Mouse (Mus musculus) ES-E14 (cell line): ENCODE measurements around the gene Klhdc3. TPM values are rescaled to one million over a fixed set of nuclear protein-coding genes. Genes with fewer than 3 reads are reported as not detected.

Experiments
- DNase-seq: peaks from one replicate; pipeline ENCODE4 v3.0.0-alpha.2; 2013; ENCODE audit warnings: low read depth, low spot score
- H3K27ac ChIP-seq: 2 replicates; pipeline ENCODE4 v1.5.1; 2012; ENCODE audit warnings: low read depth, mild to moderate bottlenecking, low read length, moderate library complexity, mixed read lengths; ENCODE audit not compliant: poor library complexity, insufficient read depth, severe bottlenecking
- H3K36me3 ChIP-seq: 2 replicates; pipeline ENCODE4 v1.6.1; 2012; ENCODE audit warnings: mild to moderate bottlenecking, low read length, moderate library complexity, mixed read lengths; ENCODE audit not compliant: control insufficient read depth, poor library complexity, insufficient read depth, severe bottlenecking
- H3K4me1 ChIP-seq, 2 experiments: fragments of 150-350 bp in 1 of 2; sonication (generic) in 1 of 2; 2 replicates each; pipeline ENCODE4 v1.6.1; 2012; ENCODE audit warnings: low read length in 2 of 2, mild to moderate bottlenecking in 1 of 2, mixed read lengths in 1 of 2; ENCODE audit not compliant: control insufficient read depth in 2 of 2, insufficient read depth in 2 of 2, poor library complexity in 1 of 2
- H3K4me3 ChIP-seq, 2 experiments: fragments of 150-350 bp in 1 of 2; sonication (generic) in 1 of 2; 2 replicates each; pipeline ENCODE4 v1.5.1; 2012; ENCODE audit warnings: low read length in 2 of 2, low read depth in 1 of 2, mild to moderate bottlenecking in 1 of 2, mixed read lengths in 1 of 2; ENCODE audit not compliant: insufficient read depth in 1 of 2, poor library complexity in 1 of 2, severe bottlenecking in 1 of 2
- H3K9ac ChIP-seq: 2 replicates; pipeline ENCODE4 v1.6.1; 2012; ENCODE audit warnings: low read depth, mild to moderate bottlenecking, low read length, mixed read lengths; ENCODE audit not compliant: poor library complexity, insufficient read depth, severe bottlenecking
- H3K9me3 ChIP-seq: fragments of 150-350 bp; sonication (generic); 2 replicates; pipeline ENCODE4 v1.6.1; 2012; ENCODE audit warnings: low read depth, mild to moderate bottlenecking, low read length; ENCODE audit not compliant: control insufficient read depth, insufficient read depth
- CHD2 ChIP-seq: IDR thresholded peaks from 2 replicates; pipeline ENCODE4 v1.6.1; 2014; ENCODE audit warnings: mild to moderate bottlenecking, low read depth, low read length, inconsistent platforms
- HCFC1 ChIP-seq: IDR thresholded peaks from 2 replicates; pipeline ENCODE4 v1.6.1; 2012; ENCODE audit warnings: low read length, inconsistent platforms, borderline replicate concordance; ENCODE audit not compliant: insufficient read depth
- MAFK ChIP-seq: IDR thresholded peaks from 2 replicates; pipeline ENCODE4 v1.6.1; 2014; ENCODE audit warnings: mild to moderate bottlenecking, low read depth, low read length, inconsistent platforms; ENCODE audit not compliant: insufficient read depth
- ZC3H11A ChIP-seq: IDR thresholded peaks from 2 replicates; pipeline ENCODE4 v1.6.1; 2012; ENCODE audit warnings: low read depth, mild to moderate bottlenecking, inconsistent platforms, low read length, borderline replicate concordance
- ZNF384 ChIP-seq: IDR thresholded peaks from 2 replicates; pipeline ENCODE4 v1.6.1; 2012; ENCODE audit warnings: low read depth, low read length, inconsistent platforms
- in situ Hi-C, 2 experiments: fragments of 600-800 bp; cut with MboI; formaldehyde crosslinking; loops; one replicate each; pipeline ENCODE4 v1.15.1; 2025; ENCODE audit warnings: low sequenced_read_pairs in 2 of 2, inconsistent platforms in 1 of 2; ENCODE audit not compliant: unreplicated experiment in 2 of 2
- total RNA-seq: library from RNA; depleted of rRNA; stranded (reverse); fragments of 300-350 nt; gene quantifications from 2 replicates; pipeline ENCODE4 v1.2.3, GENCODE M21; 2012

The Klhdc3 gene
- total RNA-seq, 1 experiment: 65.1 TPM

DNA sequence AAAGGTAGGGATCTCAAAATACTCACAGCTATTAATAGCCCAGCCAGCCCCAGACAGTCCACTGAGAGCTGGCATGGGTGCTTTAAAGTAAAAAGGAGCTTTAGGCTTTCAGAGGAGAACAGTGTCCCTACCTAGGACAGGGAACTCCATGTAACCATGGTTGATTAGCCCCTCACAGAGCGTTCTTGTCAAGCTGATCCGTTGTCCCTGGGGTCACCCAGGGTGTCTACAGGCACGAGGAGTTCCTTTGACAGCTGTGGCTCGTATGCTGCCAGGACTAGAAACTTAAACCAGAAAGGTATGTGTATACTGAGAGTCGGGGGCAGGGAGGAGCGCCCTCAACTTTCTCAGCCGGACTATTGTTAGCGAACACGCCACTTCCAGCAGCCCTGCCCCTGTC lies 1.8 kb downstream of the Klhdc3 start:
- peak overlapping the region; percentile 95 to 98; a peak in 2 of 4 replicates for H3K4me3 ChIP-seq
- TF ChIP-seq MAFK: no peak
- TF ChIP-seq HCFC1: no peak
- TF ChIP-seq ZC3H11A: no peak
- no peak for TF ChIP-seq CHD2
- no peak for TF ChIP-seq ZNF384
- in situ Hi-C loops: no loop called here
- no peak overlapping the region for H3K27ac ChIP-seq
- no peaks in the 10 kb centered on the region for H3K9me3 ChIP-seq
- H3K36me3 ChIP-seq: peaks cover 37% of the 10 kb centered on the region
- no peak for DNase-seq
- H3K9ac ChIP-seq: peak overlapping the region; percentile 15; the same call in 1 of the 2 replicates
- peaks cover 22 to 41% of the 10 kb centered on the region in 2 experiments for H3K4me1 ChIP-seq

GRCm38 (mm10) chr17:46678416-46678815 lies 2.3 kb downstream of the Klhdc3 start, which contains the start of gene Mea1:
Gene Mea1 (plus strand): TSS chr17:46678793.
- no peak within 1 kb of the TSS for H3K27ac ChIP-seq
- H3K4me3 ChIP-seq: peak within 1 kb of the TSS; percentile 95 to 98
- DNase-seq: no peak
- H3K9ac ChIP-seq: peak within 1 kb of the TSS; percentile 15; the same call in 1 of the 2 replicates
- TF ChIP-seq HCFC1: no peak
- TF ChIP-seq ZNF384: no peak
- no peak for TF ChIP-seq ZC3H11A
- TF ChIP-seq MAFK: no peak
- TF ChIP-seq CHD2: no peak
- peaks cover 32% of the 10 kb centered on the region for H3K36me3 ChIP-seq
- in situ Hi-C loops: no loop called here
- H3K9me3 ChIP-seq: no peaks in the 10 kb centered on the region
- peaks cover 17 to 37% of the 10 kb centered on the region in 2 experiments for H3K4me1 ChIP-seq

GRCm38 (mm10) chr17:46674530-46675283 lies 6.0 kb downstream of the Klhdc3 start:
- in situ Hi-C loops: no loop called here
- peaks cover 43% of the 10 kb centered on the region for H3K36me3 ChIP-seq

DNA sequence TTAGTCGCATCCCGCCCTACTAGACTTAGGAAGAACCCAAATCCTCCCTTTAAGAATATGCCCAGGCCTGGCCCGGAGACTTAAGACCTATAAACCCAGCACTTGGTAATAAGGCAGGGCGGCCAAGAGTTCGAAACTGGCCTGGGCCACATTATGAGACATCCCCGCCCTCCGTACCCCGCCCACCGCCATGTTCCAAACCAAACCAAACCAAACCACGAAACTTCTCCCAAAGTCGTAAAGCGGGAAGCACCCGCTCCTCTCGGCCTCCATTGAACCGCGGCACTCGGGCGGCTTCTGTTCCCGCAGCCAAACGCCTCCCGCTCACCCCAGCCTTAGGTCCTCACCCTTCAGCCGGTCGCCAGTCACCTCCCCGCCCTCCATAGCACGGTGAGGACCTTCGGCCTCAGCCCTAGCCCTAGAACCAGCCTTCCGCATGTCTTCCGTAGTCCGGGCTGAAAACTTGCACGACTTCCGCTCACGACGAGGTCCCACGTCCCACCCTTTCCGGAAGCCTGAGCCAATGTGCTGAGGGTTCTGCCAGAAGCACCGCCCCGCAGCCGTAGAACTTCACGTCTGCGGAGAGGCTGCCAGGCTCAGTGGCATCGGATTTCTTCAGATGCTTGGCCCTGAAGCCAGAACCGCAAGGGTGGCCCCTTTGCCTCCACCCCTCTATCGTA lies 6.7 kb downstream of the Klhdc3 start, which contains the start of gene Rrp36:
TSS of gene Rrp36 (minus strand) at position 503 of the 680 bp plus-strand sequence.
- peak within 1 kb of the TSS; percentile 94 for H3K9ac ChIP-seq
- peak within 1 kb of the TSS; percentile 88 to 97 for H3K4me3 ChIP-seq
- H3K36me3 ChIP-seq: peaks cover 47% of the 10 kb centered on the region
- peak within 1 kb of the TSS; percentile 98 for H3K27ac ChIP-seq
- H3K9me3 ChIP-seq: no peaks in the 10 kb centered on the region
- DNase-seq: peak; percentile 88
- in situ Hi-C loops: no loop called here
- no peak for TF ChIP-seq ZNF384
- TF ChIP-seq MAFK: no peak
- TF ChIP-seq CHD2: no peak
- TF ChIP-seq ZC3H11A: no peak
- no peak for TF ChIP-seq HCFC1
- peaks cover 12 to 32% of the 10 kb centered on the region in 2 experiments for H3K4me1 ChIP-seq

More at GRCm38 (mm10) chr17:46674530-46675283, 6.0 kb downstream of the Klhdc3 start:
- peaks cover 18 to 33% of the 10 kb centered on the region in 2 experiments for H3K4me1 ChIP-seq
- peak overlapping the region; percentile 73 to 97 for H3K4me3 ChIP-seq
- DNase-seq: no peak
- no peak for TF ChIP-seq ZNF384
- TF ChIP-seq MAFK: peak; percentile 58; the same call in 1 of the 2 replicates
- H3K9me3 ChIP-seq: no peaks in the 10 kb centered on the region
- H3K9ac ChIP-seq: peak overlapping the region; percentile 76
- peak overlapping the region; percentile 98 for H3K27ac ChIP-seq
